Mouse (Mus musculus): Measurements from ENCODE around the gene AU018091.
"Not testable (repeated sequence)": the region's sequence is repeated elsewhere in the genome, so short reads cannot be mapped to it uniquely, and the experiment has no call there.

AU018091 gene

GRCm38 (mm10) chr7:3166270-3166669 lies 2.7 kb downstream of the AU018091 start:
- no peak for DNase-seq (ENCODE audit: low read depth, low spot score)

GRCm38 (mm10) chr7:3164991-3165390 lies 4.0 kb downstream of the AU018091 start:
- no peak for DNase-seq (ENCODE audit: low read depth, low spot score)

- no peak for DNase-seq (ENCODE audit: low read depth, low spot score)
Measured at GRCm38 (mm10) chr7:3164381-3164780, 4.6 kb downstream of the AU018091 start.

- DNase-seq (ENCODE audit: low read depth, low spot score): no peak
Measured at GRCm38 (mm10) chr7:3150376-3150775, 18.6 kb downstream of the AU018091 start.

DNA sequence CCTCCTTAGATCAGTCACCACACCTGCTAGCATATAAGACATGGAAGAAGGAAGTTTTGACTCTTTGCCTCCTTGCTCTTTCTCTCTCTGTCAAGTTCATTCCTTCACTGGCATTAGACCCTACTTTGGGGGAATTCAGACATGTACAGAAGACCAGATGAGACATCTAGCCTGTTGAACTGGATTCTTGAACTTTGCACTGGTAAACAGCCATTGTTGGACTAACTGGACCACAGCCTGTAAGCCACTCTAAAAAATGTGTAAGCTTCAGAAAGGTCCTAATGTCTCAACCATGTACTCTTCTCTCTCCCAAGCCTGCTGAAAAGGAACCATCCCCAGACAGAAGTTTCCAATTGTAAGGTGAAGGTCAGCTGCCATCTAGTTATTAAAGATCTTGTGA lies 22.9 kb downstream of the AU018091 start:
- no peak for DNase-seq (ENCODE audit: low read depth, low spot score)

DNA sequence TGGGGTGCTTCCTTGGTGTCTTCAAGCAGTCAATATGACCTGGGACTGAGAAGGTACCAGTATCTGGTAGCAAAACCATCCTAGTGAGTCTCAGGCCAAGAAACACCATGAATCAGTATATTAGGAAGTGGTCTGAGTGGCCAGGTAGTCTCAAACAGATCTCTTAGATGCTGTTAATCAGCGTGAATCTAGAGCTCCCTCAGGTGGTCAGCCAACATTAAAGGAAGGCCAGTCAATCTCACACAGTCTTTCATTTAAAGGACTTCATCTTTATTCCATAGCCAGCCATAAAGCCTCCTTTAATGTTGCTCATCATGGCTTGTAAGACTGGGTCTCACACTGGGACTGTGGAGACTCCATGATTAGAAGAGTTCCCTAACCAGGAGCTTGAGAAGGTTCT lies 25.7 kb downstream of the AU018091 start:
- DNase-seq (ENCODE audit: low read depth, low spot score): no peak

DNA sequence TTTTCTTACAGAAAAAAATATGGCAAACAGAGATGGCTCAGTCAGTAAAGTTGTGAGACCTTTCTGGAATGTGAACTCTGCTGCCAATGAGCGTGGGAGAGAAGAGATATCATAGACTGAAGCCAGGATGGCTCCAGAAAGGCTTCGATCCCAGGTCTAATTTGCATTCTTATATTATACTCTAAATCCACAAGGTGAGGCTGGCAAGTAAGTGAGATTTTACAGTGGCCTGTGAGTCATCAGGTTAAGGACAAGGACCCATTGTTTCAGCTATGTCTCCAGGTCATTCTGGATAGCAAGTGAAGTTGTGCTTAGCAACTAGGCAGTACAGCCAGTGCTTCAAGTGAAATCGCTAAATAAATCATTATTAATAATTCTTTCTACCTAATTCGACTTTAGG lies 33.4 kb downstream of the AU018091 start:
- DNase-seq (ENCODE audit: low read depth, low spot score): no peak

DNA sequence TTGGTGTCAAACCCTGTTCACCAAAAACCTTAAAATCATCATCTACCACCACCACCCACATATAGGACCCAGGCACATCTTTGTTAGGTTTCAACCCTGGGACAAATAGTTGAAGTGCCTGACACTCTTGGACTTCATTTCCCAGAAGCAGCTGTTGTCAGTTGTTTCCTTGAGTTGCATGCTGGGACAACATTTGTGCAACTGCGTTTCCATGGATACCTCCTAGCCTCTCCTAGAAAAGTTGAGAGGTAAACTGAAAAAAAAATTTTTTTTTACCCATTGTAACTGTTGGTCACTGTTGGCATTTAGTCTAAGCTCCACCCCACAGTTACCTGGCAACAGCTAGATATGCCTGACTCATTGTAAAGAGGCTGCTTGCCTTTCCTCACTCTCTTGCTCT lies 34.3 kb downstream of the AU018091 start:
- DNase-seq (ENCODE audit: low read depth, low spot score): no peak

DNA sequence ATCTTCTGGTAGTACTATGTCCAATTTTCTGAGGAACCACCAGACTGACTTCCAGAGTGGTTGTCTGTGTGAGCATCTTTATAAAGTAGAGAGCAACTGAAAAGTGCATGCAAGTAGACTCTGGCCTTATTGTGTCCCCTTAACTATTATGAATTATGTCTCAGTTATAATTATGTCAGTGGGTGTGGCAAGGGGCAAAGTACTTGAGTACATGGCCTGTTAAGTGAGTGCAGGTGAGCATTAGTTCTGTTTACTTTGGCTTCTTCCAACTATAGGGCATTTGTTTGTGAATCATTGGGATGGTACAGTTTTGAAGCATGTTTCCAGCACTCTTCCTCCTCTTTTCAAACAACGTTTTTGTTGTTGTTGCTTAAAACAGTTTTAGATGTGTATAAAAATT lies 38.7 kb downstream of the AU018091 start:
- DNase-seq (ENCODE audit: low read depth, low spot score): no peak

- DNase-seq (ENCODE audit: low read depth, low spot score): not testable (repeated sequence)
Measured at GRCm38 (mm10) chr7:3128564-3128963, 40.4 kb downstream of the AU018091 start.

DNA sequence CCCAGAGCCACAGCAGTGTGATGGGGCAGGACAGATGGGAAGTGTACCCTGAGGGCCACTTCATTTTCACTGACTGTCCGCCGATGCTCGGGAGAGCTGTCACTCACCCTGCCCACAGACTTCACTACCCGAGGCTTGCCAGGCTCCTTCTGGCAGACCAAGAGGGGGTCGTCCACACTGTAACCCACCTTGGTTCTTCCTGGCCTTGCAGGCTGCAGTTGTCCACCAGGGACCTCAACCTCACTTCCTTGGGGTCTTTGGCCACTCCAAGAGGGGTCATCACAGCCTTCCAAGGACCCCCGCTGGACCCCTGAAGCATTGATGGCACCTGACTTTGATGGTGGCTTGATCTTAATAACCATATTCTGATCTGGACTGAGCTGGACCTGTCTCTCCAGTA lies 57.8 kb downstream of the AU018091 start:
- DNase-seq (ENCODE audit: low read depth, low spot score): not testable (repeated sequence)

- DNase-seq (ENCODE audit: low read depth, low spot score): not testable (repeated sequence)
Measured at GRCm38 (mm10) chr7:3106516-3107077, 62.4 kb downstream of the AU018091 start.
